Mouse (Mus musculus) MEL (cell line): ENCODE data around the gene Usf3.

Source experiments
- CHD1 ChIP-seq: IDR thresholded peaks from 2 replicates; pipeline ENCODE4 v1.6.1; 2012; ENCODE audit warnings: low read depth, mild to moderate bottlenecking, inconsistent platforms, low read length, improper control_type of control experiment
- CTCF ChIP-seq, 3 experiments: IDR thresholded peaks in 2 of 3; conservative IDR thresholded peaks in 1 of 3; 2 replicates each; pipeline ENCODE4 v1.5.1; 2011 to 2012; ENCODE audit warnings: low read length in 3 of 3, low read depth in 2 of 3, mild to moderate bottlenecking in 2 of 3, improper control_type of control experiment in 1 of 3, inconsistent platforms in 1 of 3, mixed read lengths in 1 of 3, moderate library complexity in 1 of 3; ENCODE audit not compliant: control insufficient read depth in 1 of 3, insufficient read depth in 1 of 3, poor library complexity in 1 of 3, severe bottlenecking in 1 of 3
- EP300 ChIP-seq, 2 experiments: IDR thresholded peaks; 2 replicates each; pipeline ENCODE4 v1.6.1; 2011; ENCODE audit warnings: improper control_type of control experiment in 2 of 2, low read length in 2 of 2, low read depth in 1 of 2, mild to moderate bottlenecking in 1 of 2
- ETS1 ChIP-seq: IDR thresholded peaks from 2 replicates; pipeline ENCODE4 v1.6.1; 2012; ENCODE audit warnings: low read depth, mild to moderate bottlenecking, inconsistent platforms, low read length, improper control_type of control experiment, moderate library complexity
- GATA1 ChIP-seq: IDR thresholded peaks from 2 replicates; pipeline ENCODE4 v1.6.1; 2011; ENCODE audit warnings: low read depth, low read length, improper control_type of control experiment
- JUND ChIP-seq: IDR thresholded peaks from 2 replicates; pipeline ENCODE4 v1.6.1; 2011; ENCODE audit warnings: low read depth, mild to moderate bottlenecking, improper control_type of control experiment, low read length
- MAFK ChIP-seq: IDR thresholded peaks from 2 replicates; pipeline ENCODE4 v1.6.1; 2011; ENCODE audit warnings: low read depth, mild to moderate bottlenecking, low read length, improper control_type of control experiment, borderline replicate concordance
- MAZ ChIP-seq: IDR thresholded peaks from 2 replicates; pipeline ENCODE4 v1.6.1; 2012; ENCODE audit warnings: low read depth, mild to moderate bottlenecking, inconsistent platforms, low read length, improper control_type of control experiment
- POLR2A ChIP-seq, 2 experiments: IDR thresholded peaks; 2 replicates each; pipeline ENCODE4 v1.6.1; 2011 to 2012; ENCODE audit warnings: low read length in 2 of 2, mild to moderate bottlenecking in 2 of 2, control low read depth in 1 of 2, improper control_type of control experiment in 1 of 2, low read depth in 1 of 2, moderate library complexity in 1 of 2; ENCODE audit not compliant: control insufficient read depth in 1 of 2, insufficient read depth in 1 of 2, poor library complexity in 1 of 2
- POLR2AphosphoS2 ChIP-seq: IDR thresholded peaks from 2 replicates; pipeline ENCODE4 v1.6.1; 2011; ENCODE audit warnings: low read length, improper control_type of control experiment
- POLR2AphosphoS5 ChIP-seq: IDR thresholded peaks from 2 replicates; pipeline ENCODE4 v1.6.1; 2012; ENCODE audit warnings: low read depth, borderline replicate concordance, mild to moderate bottlenecking, inconsistent platforms, low read length, moderate library complexity, mixed read lengths
- TCF12 ChIP-seq: IDR thresholded peaks from 2 replicates; pipeline ENCODE4 v1.6.1; 2014; ENCODE audit warnings: low read depth, mild to moderate bottlenecking, inconsistent platforms, low read length, improper control_type of control experiment, moderate library complexity
- UBTF ChIP-seq: IDR thresholded peaks from 2 replicates; pipeline ENCODE4 v1.6.1; 2012; ENCODE audit warnings: low read depth, mild to moderate bottlenecking, inconsistent platforms, low read length, improper control_type of control experiment, moderate library complexity, borderline replicate concordance; ENCODE audit not compliant: insufficient read depth
- USF1 ChIP-seq: IDR thresholded peaks from 2 replicates; pipeline ENCODE4 v1.6.1; 2014; ENCODE audit warnings: low read depth, mild to moderate bottlenecking, inconsistent platforms, low read length, improper control_type of control experiment, moderate library complexity

DNA sequence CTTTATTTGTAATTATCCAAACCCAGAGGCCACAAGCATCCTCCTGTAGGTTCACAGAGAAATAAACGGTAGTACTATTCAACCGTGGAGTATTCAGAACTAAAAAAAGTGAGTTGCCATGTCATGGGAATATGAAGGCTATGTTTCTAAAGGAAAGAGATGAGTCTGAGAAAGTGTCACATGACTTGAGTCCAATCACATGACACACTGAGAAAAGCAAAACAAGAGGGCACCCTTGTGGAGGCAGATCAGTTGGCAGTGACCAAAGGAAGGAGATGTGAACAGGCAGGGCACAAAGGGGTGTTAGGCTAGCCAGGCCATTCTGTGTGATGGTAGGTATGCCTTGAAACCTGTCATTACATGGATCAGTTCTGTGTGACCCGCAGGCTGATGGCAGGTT is 79.7 kb downstream of the Usf3 start:
- TF ChIP-seq POLR2AphosphoS5 (no peak), MAFK (no peak), UBTF (no peak), POLR2A (IDR thresholded peaks at IDR 0.05; ENCODE audit: control insufficient read depth in 1 of 2, insufficient read depth in 1 of 2, low read depth in 1 of 2, low read length in 2 of 2, poor library complexity in 1 of 2) (no peak), CTCF (IDR thresholded peaks at IDR 0.05 in 2 of 3, conservative IDR thresholded peaks at IDR 0.05 in 1 of 3; ENCODE audit: control insufficient read depth in 1 of 3, insufficient read depth in 1 of 3, low read depth in 2 of 3, low read length in 3 of 3, poor library complexity in 1 of 3, severe bottlenecking in 1 of 3) (no peak), GATA1 (no peak), CHD1 (no peak), USF1 (0 out of 2 replicates have a peak, but pooled peaks have one; percentile 7), JUND (no peak), ETS1 (no peak), TCF12 (no peak), MAZ (no peak), EP300 (IDR thresholded peaks at IDR 0.05; ENCODE audit: low read depth in 1 of 2, low read length in 2 of 2) (no peak), POLR2AphosphoS2 (no peak)
